Mouse (Mus musculus): ENCODE measurements around the gene Olfr704. TPM values are rescaled to one million over a fixed set of nuclear protein-coding genes. Genes with fewer than 3 reads are reported as not detected.

The Olfr704 gene
- polyA plus RNA-seq (2015; fragmentation: Nextera tagmentation; extraction: Ambion mirVana): not detected in 2 replicates

DNA sequence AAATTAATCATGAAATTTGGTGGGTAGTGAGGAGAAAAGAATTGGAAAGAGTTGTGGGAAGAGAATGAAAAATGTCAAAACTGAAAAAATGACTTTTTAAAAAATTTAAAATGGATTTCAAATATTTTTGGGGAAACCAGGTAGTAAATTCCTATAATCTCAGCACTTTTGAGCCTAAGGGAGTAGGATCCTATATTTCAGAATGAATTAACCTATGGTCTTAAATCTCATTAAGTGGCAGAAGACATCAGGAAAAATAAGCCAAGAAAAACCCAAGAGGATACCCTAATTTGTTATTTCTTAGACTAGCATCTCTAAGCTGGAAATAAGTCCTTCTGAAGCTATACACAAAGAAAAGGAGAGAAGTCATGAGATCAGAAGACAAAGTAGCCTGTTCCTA lies at the start of gene Olfr704:
Gene Olfr704 (plus strand): TSS at position 301 of the 400 bp plus-strand sequence.

DNA sequence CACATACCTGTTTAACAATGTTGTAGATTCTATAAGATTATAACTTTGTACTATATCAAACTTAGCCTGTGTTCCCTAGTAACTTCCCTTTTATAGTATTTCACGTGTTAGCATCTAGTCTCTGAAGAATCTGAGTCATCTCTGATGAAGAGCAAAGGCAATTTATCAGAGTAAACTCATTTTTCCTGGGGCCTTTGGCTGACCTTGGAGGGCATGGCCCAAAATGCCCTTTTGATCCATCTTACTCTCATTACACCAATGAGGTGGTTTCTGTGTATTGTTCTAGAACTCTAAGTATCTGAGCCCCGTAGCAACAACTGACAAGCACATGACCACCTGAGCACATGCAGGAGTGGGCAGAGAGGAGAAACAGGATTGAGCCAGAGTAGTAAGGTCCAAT lies 49.2 kb upstream of the Olfr704 start, which contains the start of gene Olfr701:
Gene Olfr701 (plus strand): TSS at position 301 of the 400 bp plus-strand sequence.

DNA sequence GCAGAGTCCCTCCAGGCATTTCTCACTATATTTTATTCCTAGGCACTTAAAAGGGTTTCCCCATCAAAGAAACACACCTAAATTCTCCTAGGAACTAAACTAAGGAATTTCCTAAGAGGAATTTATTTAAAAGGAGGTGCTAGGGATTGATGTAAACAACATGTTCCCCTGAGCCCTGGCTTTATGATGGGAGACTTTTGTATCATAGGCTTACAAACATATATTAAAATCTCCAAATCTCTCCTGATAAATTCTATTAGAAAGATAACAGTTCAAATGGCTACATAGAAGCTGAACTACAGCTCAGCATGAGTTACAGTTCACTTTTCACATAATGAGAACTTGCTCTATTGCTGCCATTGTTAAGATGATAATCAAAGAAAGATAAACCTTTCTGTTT lies 29.2 kb upstream of the Olfr704 start, which contains the start of gene Olfr702:
Gene Olfr702 (minus strand): TSS at position 101 of the 400 bp plus-strand sequence.

GRCm38 (mm10) chr7:106843060-106843459 lies 19.9 kb upstream of the Olfr704 start, which contains the start of gene Olfr703:
Gene Olfr703 (plus strand): TSS chr7:106843360.

GRCm38 (mm10) chr7:106876791-106877190 lies 13.8 kb downstream of the Olfr704 start, which contains the start of gene Olfr705:
Gene Olfr705 (minus strand): TSS chr7:106876891.

DNA sequence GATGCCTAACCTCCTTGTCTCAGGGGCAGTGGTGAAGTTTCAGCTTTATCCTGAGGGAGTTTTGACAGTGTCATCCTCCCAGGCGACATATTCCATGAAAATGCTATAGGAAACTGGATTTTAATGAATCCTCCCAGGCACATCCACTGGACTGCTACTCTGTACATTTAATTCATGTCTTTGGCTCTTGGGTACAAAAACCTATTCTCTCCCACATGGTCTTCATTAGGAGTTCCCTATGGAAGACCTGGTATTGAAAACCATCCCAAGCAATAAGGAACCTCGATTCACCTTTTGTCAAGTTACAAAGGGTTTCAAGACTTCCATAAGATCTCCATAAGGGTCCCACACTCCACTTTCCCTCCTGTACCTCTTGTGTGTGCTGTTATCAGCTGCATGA lies 25.1 kb downstream of the Olfr704 start, which contains the start of gene Olfr706:
Gene Olfr706 (minus strand): TSS at position 101 of the 400 bp plus-strand sequence.

DNA sequence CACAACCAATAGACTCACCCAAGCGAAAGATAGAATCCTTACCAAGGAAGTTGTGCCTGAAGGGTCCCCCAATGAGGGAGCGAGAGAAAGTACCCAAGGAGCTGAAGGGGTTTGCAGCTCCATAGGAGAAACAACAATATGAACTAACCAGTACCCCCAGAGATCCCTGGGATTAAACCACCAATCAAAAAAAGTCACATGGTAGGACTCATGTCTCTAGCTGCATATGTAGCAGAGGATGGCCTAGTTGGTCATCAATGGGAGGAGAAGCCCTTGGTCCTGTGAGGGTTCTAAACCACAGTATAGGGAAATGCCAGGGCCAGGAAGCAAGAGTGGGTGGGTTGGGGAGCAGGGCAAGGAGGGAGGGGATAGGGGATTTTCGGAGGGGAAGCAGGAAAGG lies 38.2 kb downstream of the Olfr704 start, which contains the start of gene Olfr707:
Gene Olfr707 (minus strand): TSS at position 101 of the 400 bp plus-strand sequence.

GRCm38 (mm10) chr7:106907676-106908075 lies 44.7 kb downstream of the Olfr704 start, which contains the start of gene Olfr1532-ps1:
Gene Olfr1532-ps1 (plus strand): TSS chr7:106908001.

Other genes with a start within 250 kb of the Olfr704 start
- not detected in 2 replicates for gene Olfr693, start 182.6 kb upstream of the Olfr704 start, polyA plus RNA-seq (2015; fragmentation: Nextera tagmentation; extraction: Ambion mirVana)
- not detected in 2 replicates for gene Olfr694, start 171.4 kb upstream of the Olfr704 start, polyA plus RNA-seq (2015; fragmentation: Nextera tagmentation; extraction: Ambion mirVana)
- gene Olfr695, start 146.8 kb upstream of the Olfr704 start, polyA plus RNA-seq (2015; fragmentation: Nextera tagmentation; extraction: Ambion mirVana): not detected in 2 replicates
- gene Olfr697, start 120.7 kb upstream of the Olfr704 start, polyA plus RNA-seq (2015; fragmentation: Nextera tagmentation; extraction: Ambion mirVana): not detected in 2 replicates
- gene Olfr698, start 107.8 kb upstream of the Olfr704 start, polyA plus RNA-seq (2015; fragmentation: Nextera tagmentation; extraction: Ambion mirVana): not detected in 2 replicates
- gene Olfr699, start 70.0 kb upstream of the Olfr704 start, polyA plus RNA-seq (2015; fragmentation: Nextera tagmentation; extraction: Ambion mirVana): not detected in 2 replicates
- gene Olfr700, start 54.4 kb upstream of the Olfr704 start, polyA plus RNA-seq (2015; fragmentation: Nextera tagmentation; extraction: Ambion mirVana): not detected in 2 replicates
- not detected in 2 replicates for gene Olfr701, start 49.1 kb upstream of the Olfr704 start, polyA plus RNA-seq (2015; fragmentation: Nextera tagmentation; extraction: Ambion mirVana)
- gene Olfr702, start 29.3 kb upstream of the Olfr704 start, polyA plus RNA-seq (2015; fragmentation: Nextera tagmentation; extraction: Ambion mirVana): not detected in 2 replicates
- gene Olfr703, start 19.8 kb upstream of the Olfr704 start, polyA plus RNA-seq (2015; fragmentation: Nextera tagmentation; extraction: Ambion mirVana): not detected in 2 replicates
- not detected in 2 replicates for gene Olfr705, start 13.7 kb downstream of the Olfr704 start, polyA plus RNA-seq (2015; fragmentation: Nextera tagmentation; extraction: Ambion mirVana)
- not detected in 2 replicates for gene Olfr706, start 25.0 kb downstream of the Olfr704 start, polyA plus RNA-seq (2015; fragmentation: Nextera tagmentation; extraction: Ambion mirVana)
- gene Olfr707, start 38.1 kb downstream of the Olfr704 start, polyA plus RNA-seq (2015; fragmentation: Nextera tagmentation; extraction: Ambion mirVana): not detected in 2 replicates
- gene Olfr1532-ps1, start 44.8 kb downstream of the Olfr704 start, polyA plus RNA-seq (2015; fragmentation: Nextera tagmentation; extraction: Ambion mirVana): not detected in 2 replicates
- gene Olfr709-ps1, start 69.0 kb downstream of the Olfr704 start, polyA plus RNA-seq (2015; fragmentation: Nextera tagmentation; extraction: Ambion mirVana): not detected in 2 replicates
- not detected in 2 replicates for gene Olfr710, start 85.1 kb downstream of the Olfr704 start, polyA plus RNA-seq (2015; fragmentation: Nextera tagmentation; extraction: Ambion mirVana)
- not detected in 2 replicates for gene Olfr6, start 100.8 kb downstream of the Olfr704 start, polyA plus RNA-seq (2015; fragmentation: Nextera tagmentation; extraction: Ambion mirVana)
- gene Olfr711, start 112.3 kb downstream of the Olfr704 start, polyA plus RNA-seq (2015; fragmentation: Nextera tagmentation; extraction: Ambion mirVana): not detected in 2 replicates
- gene Olfr2, start 142.9 kb downstream of the Olfr704 start, polyA plus RNA-seq (2015; fragmentation: Nextera tagmentation; extraction: Ambion mirVana): not detected in 2 replicates
- not detected in 2 replicates for gene Olfr713, start 168.0 kb downstream of the Olfr704 start, polyA plus RNA-seq (2015; fragmentation: Nextera tagmentation; extraction: Ambion mirVana)
- not detected in 2 replicates for gene Olfr714, start 207.8 kb downstream of the Olfr704 start, polyA plus RNA-seq (2015; fragmentation: Nextera tagmentation; extraction: Ambion mirVana)
- not detected in 2 replicates for gene Olfr17, start 230.0 kb downstream of the Olfr704 start, polyA plus RNA-seq (2015; fragmentation: Nextera tagmentation; extraction: Ambion mirVana)
- not detected in 2 replicates for gene Olfr715b, start 247.2 kb downstream of the Olfr704 start, polyA plus RNA-seq (2015; fragmentation: Nextera tagmentation; extraction: Ambion mirVana)

Measured in adrenal gland, postnatal 0 days (tissue).